Mouse (Mus musculus) NIH3T3 (cell line): ENCODE results near the gene Stk25.
"Not testable (repeated sequence)": the region's sequence is repeated elsewhere in the genome, so short reads cannot be mapped to it uniquely, and the experiment has no call there.

ENCODE experiments used
- DNase-seq: peaks from one replicate; pipeline ENCODE4 v3.0.0-alpha.2; 2012; ENCODE audit warnings: low read depth

The Stk25 gene

DNA sequence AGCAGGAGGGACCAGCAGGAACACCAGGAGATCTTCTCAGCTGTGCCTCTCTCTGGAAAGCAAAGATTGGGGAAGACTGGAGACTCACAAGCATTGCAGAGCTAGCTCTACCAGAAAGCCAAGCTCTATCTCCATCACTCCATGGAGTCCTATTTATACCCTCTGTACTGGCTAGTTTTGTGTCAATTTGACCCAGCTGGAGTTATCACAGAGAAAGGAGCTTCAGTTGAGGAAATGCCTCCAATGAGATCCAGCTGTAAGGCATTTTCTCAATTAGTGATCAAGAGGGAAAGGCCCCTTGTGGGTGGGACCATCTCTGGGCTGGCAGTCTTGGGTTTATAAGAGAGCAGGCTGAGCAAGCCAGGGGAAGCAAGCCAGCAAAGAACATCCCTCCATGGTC lies at the start of gene Stk25:
TSS of gene Stk25 (minus strand) at position 101 of the 400 bp plus-strand sequence.
- not testable (repeated sequence) for DNase-seq

DNA sequence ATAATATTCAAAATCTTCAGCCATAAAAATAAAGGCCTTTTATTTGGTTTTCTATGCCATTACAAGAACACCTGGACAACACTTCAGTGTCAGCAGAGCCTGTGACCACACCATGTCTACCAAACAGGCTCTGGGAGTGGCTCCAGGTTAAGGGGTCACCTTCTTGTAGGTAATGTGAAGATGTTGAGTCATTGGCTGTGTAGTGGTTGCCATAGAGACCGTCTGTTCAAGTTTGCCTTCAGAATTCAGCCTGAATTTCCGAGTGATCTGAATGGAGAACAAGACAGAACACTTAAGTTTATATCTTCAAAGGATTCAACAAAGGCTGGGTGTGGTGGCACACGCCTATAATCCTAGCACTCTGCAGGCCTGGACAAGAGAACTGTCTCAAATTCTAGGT lies 46.9 kb upstream of the Stk25 start:
- DNase-seq: no peak

DNA sequence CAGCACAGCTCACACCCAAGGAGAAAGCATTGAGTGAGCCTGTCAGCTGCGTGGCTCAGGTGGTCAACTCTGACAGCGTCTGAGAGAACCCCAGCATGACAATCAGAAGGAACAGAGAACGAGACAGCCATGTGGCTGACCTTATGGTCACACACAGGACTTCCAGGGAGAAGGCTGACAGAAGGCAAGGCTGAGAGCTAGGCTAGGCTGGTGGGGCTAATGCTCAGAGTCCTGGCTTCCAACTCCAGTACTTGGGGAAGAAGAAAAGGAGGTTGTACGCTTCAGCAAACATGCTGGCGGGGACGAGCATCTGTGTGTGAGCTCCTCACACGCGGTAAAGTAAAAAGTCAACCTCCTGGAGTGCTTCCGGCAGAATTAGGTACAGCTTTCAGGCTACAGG lies 45.9 kb upstream of the Stk25 start:
- DNase-seq: no peak

- DNase-seq: no peak
Measured at GRCm38 (mm10) chr1:93703472-93704048, 45.1 kb upstream of the Stk25 start.

DNA sequence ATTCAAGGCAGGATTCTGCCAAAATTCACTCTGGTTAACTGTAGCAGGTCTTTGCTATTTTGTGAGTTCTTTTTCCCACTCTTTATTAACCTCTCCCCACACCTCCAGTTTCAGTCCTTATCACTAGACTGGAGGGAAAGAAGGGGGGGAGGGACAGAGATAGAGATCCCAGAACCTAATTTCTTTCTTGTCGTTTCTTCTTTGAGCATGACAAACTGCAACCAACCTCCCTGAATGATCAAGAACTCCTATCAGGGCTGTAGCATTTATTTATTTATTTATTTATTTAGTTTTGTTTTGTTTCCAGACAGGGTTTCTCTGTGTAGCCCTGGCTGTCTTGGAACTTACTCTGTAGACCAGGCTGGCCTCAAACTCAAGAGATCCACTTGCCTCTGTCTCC lies 43.6 kb upstream of the Stk25 start:
- DNase-seq: no peak

DNA sequence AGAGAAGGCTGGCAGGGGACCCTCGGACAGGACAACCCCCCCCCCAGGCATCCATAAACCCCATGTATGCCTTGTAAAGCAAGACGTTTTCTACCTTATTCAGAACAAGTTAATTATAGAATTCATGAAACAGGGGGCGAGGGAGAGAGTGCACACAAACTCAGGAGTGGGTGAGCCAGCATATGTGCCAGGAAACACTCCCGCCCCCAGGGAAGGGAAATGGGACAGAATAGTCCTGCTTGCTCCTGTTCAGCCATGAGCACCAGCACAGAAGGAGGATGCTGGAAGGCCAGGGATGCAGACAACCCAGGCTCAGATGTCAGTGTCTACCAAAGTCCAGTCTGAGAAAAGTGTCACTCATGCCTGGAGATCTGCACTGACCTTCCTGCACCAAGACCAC lies 40.7 kb upstream of the Stk25 start:
- no peak for DNase-seq

DNA sequence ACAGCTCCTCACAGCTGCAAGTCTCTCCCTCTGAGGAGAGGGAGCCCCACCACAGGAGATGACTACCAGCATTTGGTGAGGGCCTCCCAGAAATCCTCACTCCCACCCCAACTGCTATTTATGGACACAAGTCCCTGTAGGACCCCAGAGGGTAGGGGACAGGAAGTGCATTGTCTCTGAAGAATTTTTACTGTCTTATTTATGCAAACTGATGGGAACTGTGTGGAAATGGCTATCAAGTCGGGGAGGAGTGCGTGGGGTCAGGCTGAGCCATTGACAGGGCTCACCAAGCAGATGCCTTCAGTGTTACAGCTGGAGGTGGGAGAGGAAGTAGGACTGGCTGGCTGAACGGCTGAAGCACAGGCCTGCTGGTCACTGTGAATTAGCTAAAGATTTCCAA lies 38.9 kb upstream of the Stk25 start:
- no peak for DNase-seq

- no peak for DNase-seq
Measured at GRCm38 (mm10) chr1:93694966-93695365, 36.5 kb upstream of the Stk25 start.

DNA sequence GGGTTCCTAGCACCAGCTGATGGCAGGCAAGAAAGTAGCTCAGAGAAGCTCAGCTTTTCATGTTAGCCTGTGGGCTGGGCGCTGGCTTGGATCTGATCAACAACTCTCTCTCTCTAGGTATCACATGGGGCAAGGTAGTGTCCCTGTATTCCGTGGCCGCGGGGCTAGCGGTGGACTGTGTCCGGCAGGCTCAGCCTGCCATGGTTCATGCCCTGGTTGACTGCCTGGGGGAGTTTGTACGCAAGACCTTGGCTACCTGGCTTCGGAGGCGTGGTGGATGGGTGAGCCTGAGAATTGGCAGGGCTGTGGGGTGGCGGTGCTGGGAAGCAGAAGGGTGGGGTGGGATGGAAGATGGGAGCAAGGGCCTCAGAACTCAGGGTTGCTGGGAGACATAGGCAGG lies 35.5 kb upstream of the Stk25 start:
- DNase-seq: no peak

GRCm38 (mm10) chr1:93693502-93693901 lies 35.0 kb upstream of the Stk25 start:
- no peak for DNase-seq

DNA sequence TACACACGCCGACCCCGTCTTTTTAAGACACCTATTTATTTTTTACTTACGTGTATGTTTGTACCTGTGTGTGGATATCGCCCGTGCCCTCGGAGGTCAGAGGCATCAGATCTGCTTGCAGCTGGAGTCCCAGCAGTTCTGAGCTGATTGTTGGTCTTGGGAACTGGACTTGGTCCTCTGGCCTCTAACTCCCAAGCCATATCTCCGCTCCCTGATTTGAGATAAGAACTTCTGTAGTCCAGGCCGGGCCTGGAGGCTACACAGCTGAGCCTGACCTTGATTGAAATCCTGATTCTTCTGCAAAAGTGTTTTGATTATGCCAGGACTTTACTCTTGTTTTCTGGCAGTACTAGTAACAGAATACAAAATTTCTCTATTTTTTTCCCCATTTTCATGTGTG lies 34.3 kb upstream of the Stk25 start:
- DNase-seq: no peak

- peak; percentile 45 for DNase-seq
Measured at GRCm38 (mm10) chr1:93691786-93692357, 33.4 kb upstream of the Stk25 start.

- DNase-seq: no peak
Measured at GRCm38 (mm10) chr1:93691106-93691505, 32.6 kb upstream of the Stk25 start.

- DNase-seq: no peak
Measured at GRCm38 (mm10) chr1:93689901-93690496, 31.5 kb upstream of the Stk25 start.

- DNase-seq: no peak
Measured at GRCm38 (mm10) chr1:93688154-93688553, 29.7 kb upstream of the Stk25 start.

DNA sequence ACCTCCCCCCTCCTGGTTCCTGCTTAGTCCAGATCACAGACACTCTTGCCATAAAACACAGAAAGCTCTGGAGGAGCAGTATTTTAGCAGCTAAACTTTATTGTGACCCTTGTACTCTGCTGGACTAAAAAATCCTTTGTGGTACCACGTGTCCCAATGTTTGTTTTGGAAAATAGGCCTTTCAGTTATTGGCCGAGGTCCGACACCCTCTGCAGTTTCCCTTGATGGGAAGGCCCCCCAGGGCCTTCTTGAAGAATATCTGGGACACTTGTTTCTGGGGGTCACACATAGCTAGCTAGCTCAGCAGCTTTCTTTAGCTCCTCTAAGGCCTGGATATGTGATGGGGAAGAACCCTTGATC lies 28.5 kb upstream of the Stk25 start:
- no peak for DNase-seq

GRCm38 (mm10) chr1:93686245-93686960 lies 27.9 kb upstream of the Stk25 start:
- peak; percentile 89 for DNase-seq

DNA sequence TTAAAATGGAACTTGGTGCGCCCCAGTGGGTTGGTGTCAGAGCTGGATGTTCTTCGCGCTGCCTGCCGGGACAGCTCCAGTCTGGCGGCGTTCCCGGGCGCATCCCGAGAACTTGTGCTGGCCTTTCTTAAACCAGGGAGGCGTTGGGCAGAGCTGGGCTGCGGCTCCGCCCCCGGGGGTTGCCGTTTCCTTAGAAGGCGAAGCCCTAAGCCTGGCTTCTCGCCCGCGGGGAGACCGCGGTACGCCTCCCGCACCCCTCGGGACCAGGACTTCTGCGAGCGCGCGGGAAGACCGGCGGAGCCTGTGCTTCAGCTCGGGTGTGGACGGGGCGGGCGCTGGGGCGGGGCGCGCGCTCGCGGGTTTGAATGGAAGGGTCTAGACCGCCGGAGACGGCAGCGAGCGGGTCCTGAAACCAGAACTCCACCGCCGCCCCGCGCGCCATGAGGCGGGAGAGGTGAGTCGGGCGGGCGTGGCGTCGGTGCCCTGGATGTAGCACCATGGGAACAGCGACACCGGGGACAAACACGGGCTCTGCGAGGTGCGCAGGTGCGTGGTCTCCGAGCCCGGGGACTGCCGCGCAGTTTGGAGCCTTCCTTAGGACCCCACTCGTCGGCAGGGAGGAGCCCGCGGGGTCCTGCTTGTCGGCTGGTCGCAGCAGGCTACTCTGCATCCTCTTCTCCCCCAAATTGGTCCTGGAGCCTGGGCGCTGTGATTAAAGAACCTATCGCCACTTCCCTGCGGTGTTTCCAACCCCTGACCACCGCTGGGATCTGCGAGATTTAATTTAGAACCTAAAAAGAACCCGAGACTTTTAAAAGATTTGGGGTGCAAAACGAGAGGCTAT lies 27.2 kb upstream of the Stk25 start, which contains the start of gene Bok:
TSS of gene Bok (plus strand) at position 260 of the 844 bp plus-strand sequence.
- DNase-seq: peak; percentile 97

- peak; percentile 86 for DNase-seq
Measured at GRCm38 (mm10) chr1:93679889-93680568, 21.6 kb upstream of the Stk25 start.

DNA sequence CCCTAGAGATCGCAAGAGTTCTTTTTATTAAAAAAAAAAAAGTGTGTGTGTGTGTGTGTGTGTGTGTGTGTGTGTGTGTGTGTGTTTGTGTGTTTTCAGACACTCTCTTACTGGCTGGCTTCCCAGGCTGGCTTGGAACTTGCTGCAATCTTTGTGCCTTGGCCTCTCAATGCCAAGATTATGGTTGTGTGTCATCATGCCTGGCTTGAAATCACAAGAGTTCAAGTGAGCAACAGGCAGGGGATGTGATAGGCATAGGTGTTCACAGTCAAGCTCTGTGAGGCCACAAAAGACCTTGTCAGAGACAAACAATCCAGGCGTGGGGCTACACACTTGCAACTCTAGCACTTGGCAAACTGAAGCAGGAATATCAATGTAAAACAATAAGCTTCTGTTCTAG lies 19.9 kb upstream of the Stk25 start:
- DNase-seq: peak; percentile 97

DNA sequence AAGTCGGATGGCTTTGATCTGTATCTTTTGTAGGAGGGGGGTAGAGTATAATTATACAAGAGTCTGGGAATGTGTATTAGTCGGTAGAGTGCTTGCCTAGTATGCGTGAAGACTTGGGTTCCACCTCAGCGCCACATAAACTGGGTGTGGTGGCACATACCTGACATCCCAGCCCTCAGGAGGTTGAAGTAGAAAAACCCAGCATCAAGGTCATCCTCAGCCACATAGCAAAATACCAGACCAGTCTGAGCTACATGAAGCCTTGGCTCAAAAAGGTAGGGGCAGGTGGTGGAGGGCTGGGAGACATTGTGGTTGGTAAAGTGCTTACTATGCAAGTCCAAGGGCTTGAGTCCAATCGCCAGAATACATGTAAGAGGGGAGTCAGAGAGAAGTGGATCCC lies 14.2 kb upstream of the Stk25 start:
- DNase-seq: no peak

GRCm38 (mm10) chr1:93669941-93670340 lies 11.5 kb upstream of the Stk25 start:
- DNase-seq: no peak
